ENCODE assay signal across 15 mouse cellular contexts in the genomic region with DNA sequence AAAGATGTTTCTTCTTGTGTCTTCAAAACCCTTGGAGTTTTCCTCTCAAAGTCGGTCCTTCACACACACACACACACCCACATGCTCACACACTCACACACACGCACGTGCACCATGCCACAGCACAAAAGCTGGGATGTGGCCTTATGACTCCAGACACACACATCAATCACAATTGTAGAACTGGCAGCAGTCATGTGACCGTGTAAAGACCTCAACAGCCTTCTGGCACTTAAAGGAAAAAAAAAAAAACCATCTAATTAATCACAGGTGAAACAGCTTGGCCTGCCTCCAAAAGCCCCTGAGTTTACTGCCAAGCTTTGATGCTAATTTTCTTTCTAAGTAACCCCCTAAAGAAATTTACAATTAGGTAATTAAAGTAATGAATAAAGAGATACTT.
A peak's percentile ranks its signal among the peaks of the same experiment; 100 is the strongest.
DNase-seq lines count a peak whose midpoint lies in the region; ATAC-seq lines count a peak whose summit lies in the region.
"Had no signal": no experiment of that assay in that cellular context is flagged by ENCODE, and none has a peak within 500 bp of the region (broad histone marks: within the 10 kb centered on the region; RNA-seq: fewer than 3 reads in every experiment).

No protein-coding gene starts in this region.

- H3K27me3 ChIP-seq in embryonic facial prominence, embryonic 11.5 days (ENCODE audit: control insufficient read depth, insufficient read depth, low read length): no peaks in the 10 kb centered on the region
- H3K27me3 ChIP-seq in forebrain, embryonic 14.5 days (replicated peaks; ENCODE audit: control insufficient read depth, insufficient read depth, low read length): no peaks in the 10 kb centered on the region
- peaks cover 5% of the 10 kb centered on the region; the same call in 1 of the 2 replicates for H3K27me3 ChIP-seq in limb, embryonic 12.5 days
- H3K27me3 ChIP-seq: liver, embryonic 12.5 days; stomach, embryonic 15.5 days had no signal

- H3K27ac ChIP-seq in embryonic facial prominence, embryonic 11.5 days (replicated peaks; ENCODE audit: low read depth, low read length): no peak overlapping the region
- H3K27ac ChIP-seq in forebrain, embryonic 14.5 days (ENCODE audit: low read depth, low read length): peak overlapping the region; percentile 63; the same call in 1 of the 2 replicates
- peak overlapping the region; percentile 62 for H3K27ac ChIP-seq in limb, embryonic 12.5 days
- H3K27ac ChIP-seq: heart, adult 2 months; intestine, embryonic 15.5 days; kidney, postnatal 0 days; liver, embryonic 12.5 days; stomach, embryonic 15.5 days had no signal

- no peak overlapping the region for H3K4me3 ChIP-seq in embryonic facial prominence, embryonic 11.5 days (ENCODE audit: low read depth, low read length)
- H3K4me3 ChIP-seq in forebrain, embryonic 14.5 days (ENCODE audit: low read depth, low read length): no peak overlapping the region
- no peak overlapping the region for H3K4me3 ChIP-seq in limb, embryonic 12.5 days (replicated peaks)
- H3K4me3 ChIP-seq: heart, adult 2 months; intestine, embryonic 15.5 days; liver, embryonic 12.5 days; stomach, embryonic 15.5 days had no signal

- no peaks in the 10 kb centered on the region for H3K36me3 ChIP-seq in embryonic facial prominence, embryonic 11.5 days (replicated peaks; ENCODE audit: control insufficient read depth, insufficient read depth, low read depth, low read length)
- H3K36me3 ChIP-seq in forebrain, embryonic 14.5 days (ENCODE audit: control insufficient read depth, insufficient read depth, low read length): no peaks in the 10 kb centered on the region
- no peaks in the 10 kb centered on the region for H3K36me3 ChIP-seq in limb, embryonic 12.5 days
- H3K36me3 ChIP-seq: G1E; intestine, embryonic 15.5 days; liver, embryonic 12.5 days; stomach, embryonic 15.5 days had no signal

- WGBS in embryonic facial prominence, embryonic 11.5 days: 29% methylated on average over 4 of the region's 4 CpGs
- 8% methylated on average over 4 of the region's 4 CpGs for WGBS in forebrain, embryonic 14.5 days
- WGBS in limb, embryonic 12.5 days: 2% methylated on average over 4 of the region's 4 CpGs

- peak; percentile 26 to 50 for DNase-seq in kidney, postnatal 4 days
- DNase-seq in kidney, adult 18-20 months: no peak
- peak; percentile 59 for DNase-seq in embryonic facial prominence, embryonic 11.5 days (ENCODE audit: low spot score)
- DNase-seq in forebrain, embryonic 14.5 days (ENCODE audit: low spot score): peak; percentile 80
- DNase-seq in cerebellum, postnatal 25 days: no peak
- no peak for DNase-seq in urinary bladder, adult 2 months (ENCODE audit: low spot score)
- DNase-seq: adrenal gland, postnatal 10 days; cerebellum, adult 9-11 months; heart, adult 2 months had no signal

- H3K4me2 ChIP-seq in embryonic facial prominence, embryonic 11.5 days (ENCODE audit: low read depth, low read length): no peak overlapping the region
- H3K4me2 ChIP-seq in forebrain, embryonic 14.5 days (ENCODE audit: low read length): no peak overlapping the region
- H3K4me2 ChIP-seq in limb, embryonic 12.5 days: peak overlapping the region; percentile 28
- H3K4me2 ChIP-seq: intestine, embryonic 15.5 days; liver, embryonic 12.5 days; stomach, embryonic 15.5 days had no signal

- H3K4me1 ChIP-seq in embryonic facial prominence, embryonic 11.5 days (ENCODE audit: control insufficient read depth, insufficient read depth, low read length): 0 out of 2 replicates have a peak, but pooled peaks cover 3% of the 10 kb centered on the region
- peaks cover 48% of the 10 kb centered on the region for H3K4me1 ChIP-seq in forebrain, embryonic 14.5 days (ENCODE audit: control insufficient read depth, insufficient read depth, low read length)
- H3K4me1 ChIP-seq in limb, embryonic 12.5 days (replicated peaks): peaks cover 53% of the 10 kb centered on the region
- H3K4me1 ChIP-seq: intestine, embryonic 15.5 days; liver, embryonic 12.5 days; stomach, embryonic 15.5 days had no signal

- H3K9ac ChIP-seq in embryonic facial prominence, embryonic 11.5 days (replicated peaks; ENCODE audit: low read length): no peak overlapping the region
- no peak overlapping the region for H3K9ac ChIP-seq in forebrain, embryonic 14.5 days (ENCODE audit: low read length)
- no peak overlapping the region for H3K9ac ChIP-seq in limb, embryonic 12.5 days (replicated peaks)
- H3K9ac ChIP-seq: intestine, embryonic 15.5 days; liver, embryonic 12.5 days; stomach, embryonic 15.5 days had no signal

- no peak for ATAC-seq in embryonic facial prominence, embryonic 11.5 days (replicated peaks; ENCODE audit: insufficient number of reproducible peaks, low FRiP score, low TSS enrichment, low read depth)
- ATAC-seq in forebrain, embryonic 14.5 days: peak; percentile 45
- ATAC-seq in limb, embryonic 12.5 days (ENCODE audit: insufficient number of reproducible peaks, insufficient read depth, low FRiP score, low TSS enrichment, low read depth): peak; percentile 67; the same call in 1 of the 2 replicates
- ATAC-seq: intestine, embryonic 15.5 days; liver, embryonic 12.5 days had no signal

- no peaks in the 10 kb centered on the region for H3K9me3 ChIP-seq in embryonic facial prominence, embryonic 11.5 days (replicated peaks; ENCODE audit: control insufficient read depth, low read length)
- no peaks in the 10 kb centered on the region for H3K9me3 ChIP-seq in forebrain, embryonic 14.5 days (replicated peaks; ENCODE audit: control insufficient read depth, low read length)
- H3K9me3 ChIP-seq in limb, embryonic 12.5 days: no peaks in the 10 kb centered on the region
- H3K9me3 ChIP-seq: intestine, embryonic 15.5 days; liver, embryonic 12.5 days; stomach, embryonic 15.5 days had no signal

Comparison
In these comparisons a context has a peak if more than half of its experiments do, and no peak if none do; other contexts are left out.
1. DNase-seq: peak in kidney, postnatal 4 days (2 of 2), embryonic facial prominence, embryonic 11.5 days (single experiment) and forebrain, embryonic 14.5 days (single experiment); none in kidney, adult 18-20 months (single experiment), cerebellum, postnatal 25 days (0 of 2) and urinary bladder, adult 2 months (single experiment).